23 mouse cellular contexts compared by ENCODE assay signal in the genomic region with DNA sequence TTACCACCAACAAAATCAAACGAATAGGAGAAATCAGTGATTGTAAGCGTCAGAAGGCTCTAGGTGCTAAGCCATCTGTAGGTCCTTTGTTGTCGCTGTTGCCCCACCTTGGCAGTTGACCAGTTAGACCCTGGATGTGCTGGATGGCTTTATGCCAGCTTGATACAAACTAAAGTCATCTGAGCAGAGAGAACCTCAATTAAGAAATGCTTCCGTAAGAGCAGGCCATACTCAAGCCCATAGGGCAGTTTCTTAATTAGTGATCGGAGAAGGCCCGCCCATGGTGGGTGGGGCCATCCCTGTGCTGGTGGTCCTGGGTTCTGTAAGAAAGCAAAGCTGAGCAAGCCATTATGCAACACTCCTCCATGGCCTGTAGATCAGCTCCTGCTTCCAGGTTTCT.
A peak's percentile ranks its signal among the peaks of the same experiment; 100 is the strongest.
DNase-seq lines count a peak whose midpoint lies in the region; ATAC-seq and TF ChIP-seq lines count a peak whose summit lies in the region.
"Had no signal": no experiment of that assay in that cellular context is flagged by ENCODE, and none has a peak within 500 bp of the region (broad histone marks: within the 10 kb centered on the region; RNA-seq: fewer than 3 reads in every experiment).

No protein-coding gene starts in this region.

- no peaks in the 10 kb centered on the region for H3K27me3 ChIP-seq in hindbrain, postnatal 0 days (ENCODE audit: insufficient read depth, low read length)
- no peaks in the 10 kb centered on the region for H3K27me3 ChIP-seq in hindbrain, embryonic 16.5 days (replicated peaks; ENCODE audit: control insufficient read depth, insufficient read depth, low read length)
- H3K27me3 ChIP-seq in lung, embryonic 16.5 days (ENCODE audit: control insufficient read depth, insufficient read depth, low read depth, low read length) = no peaks in the 10 kb centered on the region
- H3K27me3 ChIP-seq: embryonic facial prominence, embryonic 12.5 days; embryonic facial prominence, embryonic 15.5 days; heart, embryonic 12.5 days; heart, embryonic 15.5 days; hindbrain, embryonic 13.5 days had no signal

- 76% methylated on average over 6 of the region's 6 CpGs for WGBS in hindbrain, postnatal 0 days
- WGBS in hindbrain, embryonic 16.5 days = 77% methylated on average over 6 of the region's 6 CpGs
- 65% methylated on average over 6 of the region's 6 CpGs for WGBS in lung, embryonic 16.5 days
- 77% methylated on average over 6 of the region's 6 CpGs for WGBS in lung, adult 2 months

- ATAC-seq in hindbrain, postnatal 0 days = no peak
- ATAC-seq in hindbrain, embryonic 16.5 days = no peak
- 0 out of 2 replicates have a peak, but pooled peaks have one; percentile 15 for ATAC-seq in lung, embryonic 16.5 days (ENCODE audit: low read depth)

- TF ChIP-seq POLR2A in lung, adult 2 months (IDR thresholded peaks at IDR 0.05; ENCODE audit: borderline replicate concordance, extremely low read depth, low read depth, low read length) = no peak

- H3K36me3 ChIP-seq in hindbrain, postnatal 0 days (ENCODE audit: insufficient read depth, low read length) = no peaks in the 10 kb centered on the region
- no peaks in the 10 kb centered on the region for H3K36me3 ChIP-seq in hindbrain, embryonic 16.5 days (ENCODE audit: control insufficient read depth, insufficient read depth, low read length)
- H3K36me3 ChIP-seq in lung, embryonic 16.5 days (ENCODE audit: control insufficient read depth, insufficient read depth, low read length) = no peaks in the 10 kb centered on the region
- H3K36me3 ChIP-seq: embryonic facial prominence, embryonic 12.5 days; embryonic facial prominence, embryonic 15.5 days; heart, embryonic 12.5 days; heart, embryonic 15.5 days; hindbrain, embryonic 10.5 days; hindbrain, embryonic 13.5 days had no signal

- H3K27ac ChIP-seq in hindbrain, postnatal 0 days = no peak overlapping the region
- H3K27ac ChIP-seq in hindbrain, embryonic 16.5 days (ENCODE audit: low read depth, low read length) = no peak overlapping the region
- H3K27ac ChIP-seq in lung, embryonic 16.5 days (ENCODE audit: low read length) = no peak overlapping the region
- H3K27ac ChIP-seq: embryonic facial prominence, embryonic 12.5 days; embryonic facial prominence, embryonic 15.5 days; heart, embryonic 15.5 days; hindbrain, embryonic 10.5 days; hindbrain, embryonic 13.5 days had no signal

- no peak for TF ChIP-seq CTCF in hindbrain, postnatal 0 days (IDR thresholded peaks at IDR 0.05; ENCODE audit: low read depth)
- no peak for TF ChIP-seq CTCF in lung, adult 2 months (IDR thresholded peaks at IDR 0.05; ENCODE audit: insufficient read depth, low read length)

- H3K4me1 ChIP-seq in hindbrain, postnatal 0 days (ENCODE audit: insufficient read depth, low read length) = no peaks in the 10 kb centered on the region
- no peaks in the 10 kb centered on the region for H3K4me1 ChIP-seq in hindbrain, embryonic 16.5 days (ENCODE audit: control insufficient read depth, insufficient read depth, low read depth, low read length)
- no peaks in the 10 kb centered on the region for H3K4me1 ChIP-seq in lung, embryonic 16.5 days (replicated peaks; ENCODE audit: control insufficient read depth, insufficient read depth, low read length)
- no peaks in the 10 kb centered on the region for H3K4me1 ChIP-seq in lung, adult 2 months (ENCODE audit: control insufficient read depth, insufficient read depth, low read length)
- H3K4me1 ChIP-seq: embryonic facial prominence, embryonic 12.5 days; embryonic facial prominence, embryonic 15.5 days; heart, embryonic 12.5 days; heart, embryonic 15.5 days; hindbrain, embryonic 10.5 days; hindbrain, embryonic 13.5 days had no signal

- H3K4me2 ChIP-seq in hindbrain, postnatal 0 days (ENCODE audit: low read depth, low read length) = no peak overlapping the region
- no peak overlapping the region for H3K4me2 ChIP-seq in hindbrain, embryonic 16.5 days (ENCODE audit: low read length)
- no peak overlapping the region for H3K4me2 ChIP-seq in lung, embryonic 16.5 days (ENCODE audit: low read depth, low read length)
- H3K4me2 ChIP-seq: embryonic facial prominence, embryonic 12.5 days; embryonic facial prominence, embryonic 15.5 days; heart, embryonic 12.5 days; heart, embryonic 15.5 days; hindbrain, embryonic 13.5 days had no signal

- H3K9me3 ChIP-seq in hindbrain, postnatal 0 days (ENCODE audit: low read length) = no peaks in the 10 kb centered on the region
- H3K9me3 ChIP-seq in hindbrain, embryonic 16.5 days (ENCODE audit: control insufficient read depth, low read length) = no peaks in the 10 kb centered on the region
- H3K9me3 ChIP-seq in lung, embryonic 16.5 days (ENCODE audit: control insufficient read depth, low read length) = no peaks in the 10 kb centered on the region
- H3K9me3 ChIP-seq: embryonic facial prominence, embryonic 12.5 days; embryonic facial prominence, embryonic 15.5 days; heart, embryonic 12.5 days; heart, embryonic 15.5 days; hindbrain, embryonic 10.5 days; hindbrain, embryonic 13.5 days had no signal

- no peak overlapping the region for H3K4me3 ChIP-seq in hindbrain, postnatal 0 days (ENCODE audit: low read length)
- no peak overlapping the region for H3K4me3 ChIP-seq in hindbrain, embryonic 16.5 days (ENCODE audit: low read length)
- H3K4me3 ChIP-seq in lung, embryonic 16.5 days (ENCODE audit: low read length) = no peak overlapping the region
- no peak overlapping the region for H3K4me3 ChIP-seq in lung, adult 2 months (replicated peaks; ENCODE audit: extremely low read depth, low read depth, low read length)
- H3K4me3 ChIP-seq: embryonic facial prominence, embryonic 12.5 days; embryonic facial prominence, embryonic 15.5 days; heart, embryonic 12.5 days; heart, embryonic 15.5 days; hindbrain, embryonic 10.5 days; hindbrain, embryonic 13.5 days had no signal

- peak; percentile 20 to 27 for DNase-seq in cerebellum, postnatal 10 days
- DNase-seq in cerebellum, adult 9-11 months = no peak
- DNase-seq in hindbrain, postnatal 0 days (ENCODE audit: low spot score) = peak; percentile 47
- DNase-seq in lung, adult 2 months = no peak
- DNase-seq in R1 (ENCODE audit: low read depth, low spot score) = peak; percentile 7
- no peak for DNase-seq in thymus, postnatal 10 days (ENCODE audit: low spot score in 2 of 2)
- DNase-seq: adrenal gland, postnatal 10 days; adrenal gland, postnatal 36 days; cerebellum, adult 11 months; cerebellum, adult 2 months; cerebellum, postnatal 14 days; gastrocnemius, postnatal 25 days; heart, adult 18-20 months; heart, postnatal 10 days; heart, postnatal 36 days had no signal

- H3K9ac ChIP-seq in hindbrain, postnatal 0 days (replicated peaks; ENCODE audit: low read length) = no peak overlapping the region
- H3K9ac ChIP-seq in hindbrain, embryonic 16.5 days (ENCODE audit: low read depth, low read length) = no peak overlapping the region
- H3K9ac ChIP-seq in lung, embryonic 16.5 days (ENCODE audit: low read length) = no peak overlapping the region
- H3K9ac ChIP-seq: embryonic facial prominence, embryonic 12.5 days; embryonic facial prominence, embryonic 15.5 days; heart, embryonic 12.5 days; heart, embryonic 15.5 days; hindbrain, embryonic 13.5 days had no signal

Comparison
In these comparisons a context has a peak if more than half of its experiments do, and no peak if none do; other contexts are left out.
1. DNase-seq: peak in cerebellum, postnatal 10 days (2 of 2), hindbrain, postnatal 0 days (single experiment) and R1 (single experiment); none in cerebellum, adult 9-11 months (single experiment), lung, adult 2 months (single experiment) and thymus, postnatal 10 days (0 of 2).